Mouse (Mus musculus): Measurements from ENCODE around the gene Psma7. TPM values are rescaled to one million over a fixed set of nuclear protein-coding genes. Genes with fewer than 3 reads are reported as not detected.

Psma7 gene
- total RNA-seq (2021): 100 to 1,000 TPM; 117 to 131 TPM
- long read RNA-seq, experiment 1, transcript Psma7-201 (7 exons, 914 nt): major isoform, 276 of 622 reads
- long read RNA-seq, experiment 1, partial matches to known transcripts: 334 of 622 reads
- long read RNA-seq, experiment 1, other reads (novel, unspliced or antisense): 12 of 622 reads
- long read RNA-seq, experiment 2, transcript Psma7-201 (7 exons, 914 nt): major isoform, 324 of 628 reads
- long read RNA-seq, experiment 2, partial matches to known transcripts: 289 of 628 reads
- long read RNA-seq, experiment 2, other reads (novel, unspliced or antisense): 14 of 628 reads

GRCm38 (mm10) chr2:180042256-180042857, at the start of gene Psma7, which contains the start of gene Ss18l1:
Gene Psma7 (minus strand): TSS chr2:180042433.
Gene Ss18l1 (plus strand): TSS chr2:180042509.
- peak; percentile 83 to 86 for DNase-seq
- intact Hi-C loops (cut with DNase I): loop anchor here (5.0 kb wide), 1 partner anchor 65 kb away; the partner anchor contains the start of gene Taf4

DNA sequence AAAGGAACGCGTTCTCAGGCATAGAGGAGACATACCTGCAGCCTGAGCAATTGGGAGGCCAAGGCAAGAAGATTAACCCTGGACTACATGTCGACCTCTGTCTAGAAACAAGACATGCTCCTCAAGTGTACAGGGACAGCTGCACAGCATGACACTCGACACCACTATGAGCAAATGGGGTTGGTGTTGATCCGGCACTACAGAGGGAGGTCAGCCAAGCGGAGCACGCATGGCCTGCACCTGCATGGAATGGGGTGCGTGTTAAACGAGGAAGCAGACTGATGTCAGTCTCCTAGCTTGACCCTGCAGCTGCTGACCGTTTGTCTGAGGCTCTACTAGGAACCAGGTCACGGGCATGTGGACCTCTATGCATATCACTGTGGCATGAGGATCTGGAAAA, 48.1 kb upstream of the Psma7 start:
- intact Hi-C loops (cut with DNase I): no loop called here
- no peak for DNase-seq

- intact Hi-C loops (cut with DNase I): loop anchor here (5.0 kb wide), 1 partner anchor 55 kb away; no protein-coding TSS in a partner anchor
- DNase-seq: no peak
These were observed 45.2 kb upstream of the Psma7 start for GRCm38 (mm10) chr2:180087472-180087871.

DNA sequence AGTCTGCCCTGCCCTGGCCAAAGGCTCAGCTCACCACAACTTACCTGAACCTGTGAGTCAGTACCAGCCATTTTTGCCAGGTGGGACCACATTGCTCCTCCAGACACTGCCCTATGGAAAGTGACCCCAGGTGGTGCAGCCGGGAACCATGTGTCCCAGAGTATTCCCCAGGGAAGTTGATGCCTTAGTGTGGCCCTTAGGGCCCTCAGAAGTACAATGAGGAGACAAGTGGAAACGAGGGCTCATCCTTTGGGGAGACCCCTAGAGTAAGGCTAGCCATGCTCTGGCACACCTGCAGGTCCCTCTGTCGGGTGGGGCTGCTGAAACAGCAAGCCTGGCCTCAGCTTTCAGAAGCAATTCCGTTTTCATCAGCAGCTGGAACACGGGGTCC, 44.4 kb upstream of the Psma7 start:
- intact Hi-C loops (cut with DNase I): loop anchor here (5.0 kb wide), 1 partner anchor 56 kb away; no protein-coding TSS in a partner anchor
- no peak for DNase-seq

- no peak for DNase-seq
- intact Hi-C loops (cut with DNase I): loop anchor here (5.0 kb wide), 1 partner anchor 56 kb away; no protein-coding TSS in a partner anchor
These were observed 43.8 kb upstream of the Psma7 start for GRCm38 (mm10) chr2:180085926-180086636.

DNA sequence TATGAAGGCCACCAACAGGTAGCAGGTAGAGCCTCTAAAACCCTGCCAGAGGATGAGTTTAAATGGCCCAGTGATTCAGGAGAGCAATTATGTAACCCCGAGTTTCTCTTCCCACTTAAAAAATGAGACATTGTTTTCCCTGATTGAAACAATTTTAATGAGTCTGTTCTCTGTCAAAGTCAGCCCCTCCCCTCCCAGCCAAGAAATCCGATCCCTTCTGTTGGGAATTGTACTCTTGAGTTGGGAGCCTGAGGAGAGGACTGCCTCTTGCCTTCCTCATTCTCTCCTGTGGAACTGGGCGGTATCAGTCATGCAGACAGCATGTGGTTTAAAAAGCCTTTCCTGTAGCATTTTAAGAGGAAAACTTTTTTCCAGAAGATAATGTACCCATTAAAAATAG, 42.3 kb upstream of the Psma7 start:
- DNase-seq: no peak
- intact Hi-C loops (cut with DNase I): no loop called here

DNA sequence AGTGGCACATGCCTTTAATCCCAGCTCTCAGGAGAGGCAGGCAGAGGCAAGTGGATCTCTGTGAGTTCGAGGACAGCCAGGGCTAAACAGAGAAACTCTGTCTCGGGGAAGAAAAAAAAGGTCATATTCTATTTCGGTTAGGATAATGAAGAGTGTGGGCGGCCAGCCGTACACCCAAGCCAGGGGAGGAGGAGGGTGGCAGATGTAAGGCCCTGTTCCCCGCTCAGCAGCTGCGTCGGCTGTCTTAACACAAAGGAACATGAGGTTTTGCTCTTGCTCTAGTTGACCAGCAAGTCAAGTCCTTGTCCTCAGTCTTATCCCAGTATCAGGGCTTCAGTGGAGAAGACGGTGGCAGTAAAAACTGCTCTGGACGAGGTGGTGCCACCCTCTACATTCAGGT, 40.8 kb upstream of the Psma7 start:
- DNase-seq: no peak
- intact Hi-C loops (cut with DNase I): no loop called here

DNA sequence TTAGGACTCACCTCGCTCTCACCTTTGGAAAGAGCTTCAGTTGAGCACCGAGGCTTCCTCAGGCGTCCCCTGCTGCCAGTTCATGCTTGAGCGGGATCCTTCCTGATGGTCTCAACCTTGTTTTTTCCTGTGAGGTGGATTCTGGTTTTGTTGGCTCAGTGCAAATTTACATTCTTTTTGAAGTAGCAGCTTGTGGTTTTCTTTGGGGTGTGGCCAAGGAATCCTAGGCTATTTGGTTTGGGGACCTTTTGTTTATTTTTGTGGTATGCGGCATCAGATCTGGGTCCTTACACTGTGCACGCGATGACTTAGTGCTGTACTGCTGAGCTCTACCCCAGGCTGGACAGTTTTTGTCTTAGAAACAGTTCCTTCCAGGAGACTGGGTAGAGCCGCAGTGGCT, 38.4 kb upstream of the Psma7 start:
- no peak for DNase-seq
- intact Hi-C loops (cut with DNase I): no loop called here

- DNase-seq: no peak
- intact Hi-C loops (cut with DNase I): no loop called here
These were observed 35.4 kb upstream of the Psma7 start for GRCm38 (mm10) chr2:180077622-180078021.

DNA sequence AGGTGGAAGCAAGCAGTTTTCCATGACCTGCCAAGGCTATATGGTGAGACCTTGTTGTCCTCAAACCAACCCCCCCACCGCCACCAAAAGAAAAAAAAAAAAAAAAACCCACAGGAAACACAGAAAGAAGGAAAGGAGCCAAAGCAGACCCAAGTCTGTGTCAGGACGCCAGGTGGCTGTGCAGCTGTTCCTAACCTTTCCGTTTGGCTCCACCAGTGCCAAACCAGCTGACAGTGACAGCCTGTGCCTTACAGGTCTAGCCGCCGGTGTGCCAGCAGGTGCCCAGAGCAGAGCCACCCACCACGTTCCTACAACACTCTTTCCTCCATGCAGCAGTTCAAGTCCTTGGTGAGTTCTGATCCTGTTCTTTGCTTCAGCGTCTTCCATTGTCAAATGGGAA, 30.7 kb upstream of the Psma7 start:
- intact Hi-C loops (cut with DNase I): loop anchor here (5.0 kb wide), 1 partner anchor 39 kb away; no protein-coding TSS in a partner anchor
- no peak for DNase-seq

GRCm38 (mm10) chr2:180071671-180072070, 29.4 kb upstream of the Psma7 start:
- intact Hi-C loops (cut with DNase I): loop anchor here (5.0 kb wide), 1 partner anchor 41 kb away; no protein-coding TSS in a partner anchor
- no peak for DNase-seq

- intact Hi-C loops (cut with DNase I): loop anchor here (5.0 kb wide), 1 partner anchor 42 kb away; no protein-coding TSS in a partner anchor
- peak; percentile 94 to 95 for DNase-seq
These were observed 28.5 kb upstream of the Psma7 start, which contains the start of gene Mtg2 for GRCm38 (mm10) chr2:180070481-180071453. Gene Mtg2 (plus strand): TSS chr2:180070588.

DNA sequence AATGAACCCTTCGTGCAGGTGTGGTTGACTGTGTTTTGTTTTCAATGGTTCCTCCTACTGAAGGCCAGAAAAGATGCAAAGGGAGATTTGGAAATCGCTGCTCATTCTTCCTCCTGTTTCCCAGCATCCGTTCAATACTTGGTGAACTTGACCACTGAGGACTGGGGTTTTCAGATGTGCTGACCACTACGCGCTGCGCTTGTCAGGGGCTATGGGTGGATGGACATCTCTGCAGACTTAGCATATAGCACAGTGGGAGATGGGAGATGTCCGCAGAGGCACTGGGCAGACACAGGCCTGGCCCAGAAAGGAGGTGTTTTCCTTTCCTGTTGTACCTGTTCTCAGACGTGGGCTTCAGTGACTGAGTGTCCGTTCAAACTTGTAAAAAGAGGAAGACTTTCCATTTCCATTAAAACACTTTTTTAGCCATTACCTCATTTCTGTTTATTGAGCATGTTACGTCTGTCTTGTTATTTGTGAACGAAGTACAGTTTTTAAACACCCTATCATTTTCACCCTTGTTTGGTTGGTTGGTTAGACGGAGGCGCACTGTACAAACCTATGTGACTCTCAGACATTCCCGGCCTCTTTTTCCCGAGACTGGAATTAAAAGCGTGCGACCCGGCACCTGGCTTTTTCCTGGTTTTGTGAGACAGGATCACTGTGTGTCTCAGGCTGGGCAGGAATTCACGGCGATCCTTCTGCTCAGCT, 27.7 kb upstream of the Psma7 start:
- intact Hi-C loops (cut with DNase I): loop anchor here (5.0 kb wide), 1 partner anchor 42 kb away; no protein-coding TSS in a partner anchor

DNA sequence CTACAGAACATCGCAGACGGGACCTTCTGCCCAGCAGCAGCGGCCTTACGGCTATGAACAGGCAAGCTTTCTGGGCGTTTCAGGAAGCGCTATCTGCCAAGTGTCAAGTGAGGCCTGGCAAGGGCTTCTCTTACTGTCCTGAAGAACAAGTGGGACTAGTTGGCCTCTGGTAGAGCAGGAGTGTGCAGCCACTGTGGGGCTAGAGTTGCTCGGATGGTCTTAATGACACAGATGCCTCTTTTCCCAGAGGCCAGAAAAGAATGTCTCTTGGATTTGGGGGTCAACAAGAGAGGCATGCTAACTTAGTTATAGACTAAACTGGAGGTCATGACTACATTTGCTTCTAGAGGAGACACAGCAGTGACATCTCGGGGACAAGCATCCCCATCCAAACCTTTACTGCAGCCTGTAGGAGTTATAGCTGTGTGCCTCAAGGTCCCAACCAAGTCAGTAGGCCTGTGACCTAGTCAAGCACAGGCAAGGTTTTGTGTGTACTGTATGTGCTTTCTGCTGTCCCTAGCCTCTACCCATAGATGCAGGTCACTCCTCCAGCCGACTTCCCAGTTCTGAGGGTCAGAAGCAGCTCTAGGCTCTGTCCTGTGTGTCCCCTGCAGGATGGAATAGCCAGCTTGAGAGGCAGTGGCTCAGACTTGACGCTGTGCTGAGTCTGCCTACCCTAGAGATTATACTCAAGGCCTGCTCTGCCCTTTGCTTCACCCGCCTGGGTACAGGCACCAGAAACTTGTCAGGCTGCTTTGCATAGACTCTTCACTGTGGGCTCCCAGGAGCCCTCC, 21.3 kb upstream of the Psma7 start:
- DNase-seq: no peak
- intact Hi-C loops (cut with DNase I): no loop called here

More for the DNA sequence above, 27.7 kb upstream of the Psma7 start:
- no peak for DNase-seq

DNA sequence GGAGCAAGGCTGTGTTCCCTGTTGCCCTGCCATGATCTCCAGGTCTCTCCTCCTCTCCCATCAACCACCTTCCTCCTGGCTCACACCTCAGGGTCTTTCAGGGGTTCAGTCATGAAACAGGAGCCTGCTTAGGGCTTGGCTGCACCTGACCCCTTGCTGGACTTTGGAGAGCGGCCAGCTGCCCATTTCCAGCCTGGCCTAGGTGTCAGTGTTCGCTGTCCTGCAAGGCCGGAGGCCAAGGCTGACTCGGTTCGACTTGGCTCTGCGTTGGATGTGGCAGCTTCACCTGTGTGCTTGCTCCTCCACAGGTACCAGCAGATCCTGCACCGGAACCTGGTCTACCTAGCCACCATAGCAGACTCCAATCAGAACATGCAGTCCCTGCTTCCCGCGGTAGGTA, 10.8 kb upstream of the Psma7 start:
- DNase-seq: peak in 1 of 2 experiments; percentile 15

DNA sequence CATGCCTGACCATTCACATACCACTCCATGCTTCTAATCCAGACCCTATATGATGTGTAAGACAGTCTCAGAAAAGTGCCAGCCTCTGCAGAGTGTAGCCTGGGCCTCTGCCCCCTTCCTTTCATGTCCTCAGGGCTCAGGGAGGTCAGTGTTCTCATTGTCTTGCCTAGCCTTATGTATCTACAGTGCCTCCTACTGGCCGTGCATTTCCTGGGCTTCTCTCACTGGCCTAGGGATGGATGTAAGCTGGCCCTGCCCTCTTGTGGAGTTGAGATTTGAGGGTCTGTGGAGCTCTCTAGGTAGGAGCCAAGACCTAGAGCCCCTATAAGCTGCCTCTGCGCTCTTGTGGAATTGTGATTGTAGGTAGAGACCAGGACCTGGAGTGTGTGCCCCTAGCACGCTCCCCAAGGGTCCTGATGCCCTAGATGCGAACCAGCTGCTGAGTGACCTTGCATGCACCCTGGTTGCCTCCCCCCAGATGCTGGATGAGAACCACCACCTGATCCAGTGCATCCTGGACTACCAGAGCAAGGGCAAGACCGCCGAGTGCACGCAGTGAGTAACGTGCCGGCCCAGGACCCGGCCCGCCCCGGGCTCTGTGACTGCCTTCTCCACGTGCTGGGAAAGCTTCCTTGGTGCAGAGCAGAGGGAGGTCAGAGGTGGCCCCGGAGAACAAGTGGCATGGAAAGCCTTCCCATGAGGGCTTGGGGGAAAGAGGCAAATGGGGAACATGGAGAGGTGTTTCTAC, 9.9 kb upstream of the Psma7 start:
- DNase-seq: no peak
- intact Hi-C loops (cut with DNase I): loop anchor here (2.0 kb wide), 1 partner anchor 135 kb away; no protein-coding TSS in a partner anchor

More for the DNA sequence above, 10.8 kb upstream of the Psma7 start:
- intact Hi-C loops (cut with DNase I): loop anchor here (2.0 kb wide), 1 partner anchor 136 kb away; no protein-coding TSS in a partner anchor

DNA sequence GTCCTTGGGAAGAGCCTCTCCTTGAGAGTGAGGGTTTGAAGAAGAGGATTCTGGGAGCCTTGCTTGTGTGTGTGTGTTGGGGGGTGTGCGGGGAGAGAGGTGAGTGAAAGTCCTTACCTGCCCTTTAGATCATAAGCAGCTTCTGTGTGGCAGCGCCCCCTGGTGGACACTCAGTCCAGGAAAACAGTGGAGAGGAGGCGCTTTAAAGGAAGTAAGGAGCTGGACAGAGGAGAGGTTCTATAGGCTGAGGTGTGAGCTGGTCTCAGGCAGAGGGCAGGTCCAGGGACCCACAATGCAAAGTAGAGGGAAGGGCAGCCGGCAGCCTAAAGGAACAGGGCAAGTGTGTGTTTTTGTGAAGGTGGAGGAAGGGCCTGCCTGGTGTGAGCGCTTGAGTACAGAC, 8.8 kb upstream of the Psma7 start:
- intact Hi-C loops (cut with DNase I): no loop called here
- DNase-seq: peak; percentile 66 to 76

Data from gastrocnemius, postnatal 36 days (tissue).